20 mouse cellular contexts compared by ENCODE assay signal in genomic region chr13:108187994-108188393, GRCm38 (mm10). TPM values are rescaled to one million over a fixed set of nuclear protein-coding genes. Genes with fewer than 3 reads are reported as not detected.
DNase-seq lines count a peak whose midpoint lies in the region; ATAC-seq and TF ChIP-seq lines count a peak whose summit lies in the region.
"Had no signal": no experiment of that assay in that cellular context is flagged by ENCODE, and none has a peak within 500 bp of the region (broad histone marks: within the 10 kb centered on the region; RNA-seq: fewer than 3 reads in every experiment).

No protein-coding gene starts in this region.

- H3K9me3 ChIP-seq in kidney, embryonic 15.5 days (replicated peaks), result no peaks in the 10 kb centered on the region
- H3K9me3 ChIP-seq: embryonic facial prominence, embryonic 12.5 days; forebrain, embryonic 15.5 days; hindbrain, embryonic 13.5 days had no signal

- TF ChIP-seq CTCF in C2C12 (IDR thresholded peaks at IDR 0.05; ENCODE audit: control insufficient read depth, insufficient read depth, insufficient read length), result no peak

- H3K9ac ChIP-seq in kidney, embryonic 15.5 days, result no peak overlapping the region
- H3K9ac ChIP-seq: embryonic facial prominence, embryonic 12.5 days; forebrain, embryonic 15.5 days; hindbrain, embryonic 13.5 days had no signal

- no peak overlapping the region for H3K27ac ChIP-seq in kidney, embryonic 15.5 days
- H3K27ac ChIP-seq: embryonic facial prominence, embryonic 12.5 days; forebrain, embryonic 15.5 days; hindbrain, embryonic 13.5 days; hindbrain, postnatal 0 days had no signal

- peaks cover 38% of the 10 kb centered on the region for H3K36me3 ChIP-seq in kidney, embryonic 15.5 days
- H3K36me3 ChIP-seq in C2C12 (ENCODE audit: control insufficient read depth, insufficient read depth), result peaks cover 33% of the 10 kb centered on the region

- no peak overlapping the region for H3K4me3 ChIP-seq in kidney, embryonic 15.5 days (replicated peaks)
- H3K4me3 ChIP-seq in C2C12 (ENCODE audit: insufficient read depth, poor library complexity, severe bottlenecking), result no peak overlapping the region
- H3K4me3 ChIP-seq: embryonic facial prominence, embryonic 12.5 days; forebrain, embryonic 15.5 days; hindbrain, embryonic 13.5 days had no signal

- H3K27me3 ChIP-seq in kidney, embryonic 15.5 days, result no peaks in the 10 kb centered on the region
- no peaks in the 10 kb centered on the region for H3K27me3 ChIP-seq in C2C12 (ENCODE audit: control insufficient read depth, insufficient read depth, insufficient read length)
- H3K27me3 ChIP-seq: embryonic facial prominence, embryonic 12.5 days; forebrain, embryonic 15.5 days; hindbrain, embryonic 13.5 days had no signal

- WGBS in kidney, embryonic 15.5 days, result 87% methylated on average over 4 of the region's 4 CpGs

- H3ac ChIP-seq in C2C12 (ENCODE audit: control insufficient read depth, insufficient read length, low read depth), result no peak overlapping the region

- H3K4me1 ChIP-seq in kidney, embryonic 15.5 days, result no peaks in the 10 kb centered on the region
- H3K4me1 ChIP-seq: embryonic facial prominence, embryonic 12.5 days; forebrain, embryonic 15.5 days; hindbrain, embryonic 13.5 days had no signal

- peaks cover 2% of the 10 kb centered on the region for H3K79me3 ChIP-seq in C2C12 (ENCODE audit: low read depth)

- H3K79me2 ChIP-seq in C2C12 (ENCODE audit: control insufficient read depth, insufficient read depth), result no peaks in the 10 kb centered on the region

- no peak overlapping the region for H3K4me2 ChIP-seq in kidney, embryonic 15.5 days
- H3K4me2 ChIP-seq: embryonic facial prominence, embryonic 12.5 days; forebrain, embryonic 15.5 days; hindbrain, embryonic 13.5 days had no signal

- ATAC-seq in kidney, embryonic 15.5 days (replicated peaks; ENCODE audit: low FRiP score), result no peak
- peak; percentile 53 for ATAC-seq in granulocyte monocyte progenitor cell, adult 5-6 weeks (replicated peaks; ENCODE audit: poor library complexity, severe bottlenecking)
- ATAC-seq: forebrain, embryonic 15.5 days; hindbrain, postnatal 0 days had no signal

- peak; percentile 14 for DNase-seq in kidney, adult 9 months
- peak; percentile 13 for DNase-seq in 3T3-L1 (ENCODE audit: low read depth, low spot score)
- DNase-seq in spleen, postnatal 36 days (ENCODE audit: low spot score in 2 of 2), result no peak
- DNase-seq in frontal cortex, adult 2 months (ENCODE audit: extremely low spot score in 1 of 2, low spot score in 1 of 2), result no peak
- DNase-seq: adrenal gland, adult 8-10 months; adrenal gland, postnatal 36 days; B cell, adult 2 months; cerebellum, adult 2 months; cerebellum, postnatal 10 days; embryo, embryonic 11 days; gastrocnemius, postnatal 14 days; heart, postnatal 10 days; heart, postnatal 4 days had no signal

TF ChIP-seq in C2C12, 6 proteins besides CTCF, POLR2A, EP300 and RAD21:
- TF ChIP-seq FOSL1 (IDR thresholded peaks at IDR 0.05; ENCODE audit: insufficient read depth, low read length, poor library complexity, severe bottlenecking) (no peak), MAX (IDR thresholded peaks at IDR 0.05) (no peak), MYOD1 (IDR thresholded peaks at IDR 0.05; ENCODE audit: control insufficient read depth, insufficient read length, low read depth) (peak; percentile 33)

RNA-seq across cellular contexts. Expression of gene Elovl7, which starts 26.2 kb away (rescaled TPM):
- polyA plus RNA-seq in kidney, embryonic 15.5 days (2015; fragmentation: Nextera tagmentation; extraction: Ambion mirVana), result 14.6 and 17.8 TPM in 2 replicates
- polyA plus RNA-seq in C2C12 (2012; fragmentation: generic; extraction: Trizol), result 0.51 TPM
- 5.2 and 7.5 TPM in 2 replicates for total RNA-seq in granulocyte monocyte progenitor cell, adult 5-6 weeks (2014; fragmentation: Nextera tagmentation)
- 2.1 and 2.7 TPM in 2 replicates for total RNA-seq in granulocyte monocyte progenitor cell, adult 5-6 weeks (2017)
- 9.5 and 9.8 TPM in 2 replicates for polyA plus RNA-seq in frontal cortex, adult 2 months (2012; rRNA removed)

RNA-seq across cellular contexts. Expression of gene Ercc8, which starts 29.5 kb away (rescaled TPM):
- 15.5 and 16.7 TPM in 2 replicates for polyA plus RNA-seq in kidney, embryonic 15.5 days (2015; fragmentation: Nextera tagmentation; extraction: Ambion mirVana)
- 6.7 TPM for polyA plus RNA-seq in C2C12 (2012; fragmentation: generic; extraction: Trizol)
- total RNA-seq in granulocyte monocyte progenitor cell, adult 5-6 weeks (2014; fragmentation: Nextera tagmentation), result 18.1 and 21.1 TPM in 2 replicates
- 12.4 and 13.5 TPM in 2 replicates for total RNA-seq in granulocyte monocyte progenitor cell, adult 5-6 weeks (2017)
- 13.1 and 14.3 TPM in 2 replicates for polyA plus RNA-seq in frontal cortex, adult 2 months (2012; rRNA removed)

RNA-seq across cellular contexts. Expression of gene Ndufaf2, which starts 29.6 kb away (rescaled TPM):
- 75.6 and 76.7 TPM in 2 replicates for polyA plus RNA-seq in kidney, embryonic 15.5 days (2015; fragmentation: Nextera tagmentation; extraction: Ambion mirVana)
- 40.2 TPM for polyA plus RNA-seq in C2C12 (2012; fragmentation: generic; extraction: Trizol)
- total RNA-seq in granulocyte monocyte progenitor cell, adult 5-6 weeks (2014; fragmentation: Nextera tagmentation), result 40.9 and 101 TPM in 2 replicates
- total RNA-seq in granulocyte monocyte progenitor cell, adult 5-6 weeks (2017), result 69.2 and 69.6 TPM in 2 replicates
- 38.4 and 38.6 TPM in 2 replicates for polyA plus RNA-seq in frontal cortex, adult 2 months (2012; rRNA removed)

Comparison
In these comparisons a context has a peak if more than half of its experiments do, and no peak if none do; other contexts are left out.
1. DNase-seq: peak in kidney, adult 9 months (single experiment) and 3T3-L1 (single experiment); none in spleen, postnatal 36 days (0 of 2) and frontal cortex, adult 2 months (0 of 2).